Mouse (Mus musculus) heart, adult 10 weeks (tissue): Measurements from ENCODE around the gene Arf5. TPM values are rescaled to one million over a fixed set of nuclear protein-coding genes. Genes with fewer than 3 reads are reported as not detected.

ENCODE experiments used
- polyA plus RNA-seq: library from polyadenylated mRNA; stranded (reverse); fragments of 350-450 nt; fragmentation: Illumina TruSeq; extraction: RNeasy Lipid Tissue Mini Kit (QIAGEN cat#74804); gene quantifications from one replicate; pipeline ENCODE4 v1.2.3, GENCODE M21; 2014; ENCODE audit warnings: low read depth, low replicate concordance

Arf5 gene
- 95.5 TPM for polyA plus RNA-seq

DNA sequence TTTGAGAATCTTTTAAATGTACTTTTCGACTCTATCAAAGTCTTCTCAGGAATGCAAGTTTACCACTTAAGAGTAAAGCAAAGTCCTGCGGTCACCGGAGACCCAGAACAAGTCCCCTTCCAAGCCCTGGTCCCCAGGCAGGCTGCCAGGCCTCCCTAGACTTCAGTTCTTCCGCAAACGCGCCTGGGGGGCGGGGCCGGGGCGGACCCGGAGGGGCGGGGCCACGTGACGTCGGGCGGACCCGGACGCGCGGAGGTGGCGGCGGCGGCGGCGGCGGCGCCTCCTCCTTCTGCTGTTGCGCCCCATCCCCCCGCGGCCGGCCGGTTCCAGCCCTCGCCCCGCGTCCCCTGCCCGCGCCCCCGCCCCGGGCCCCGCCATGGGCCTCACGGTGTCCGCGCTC is at the start of gene Arf5:
Gene Arf5, plus strand, starts transcription at position 248 of the 400 bp plus-strand sequence.

DNA sequence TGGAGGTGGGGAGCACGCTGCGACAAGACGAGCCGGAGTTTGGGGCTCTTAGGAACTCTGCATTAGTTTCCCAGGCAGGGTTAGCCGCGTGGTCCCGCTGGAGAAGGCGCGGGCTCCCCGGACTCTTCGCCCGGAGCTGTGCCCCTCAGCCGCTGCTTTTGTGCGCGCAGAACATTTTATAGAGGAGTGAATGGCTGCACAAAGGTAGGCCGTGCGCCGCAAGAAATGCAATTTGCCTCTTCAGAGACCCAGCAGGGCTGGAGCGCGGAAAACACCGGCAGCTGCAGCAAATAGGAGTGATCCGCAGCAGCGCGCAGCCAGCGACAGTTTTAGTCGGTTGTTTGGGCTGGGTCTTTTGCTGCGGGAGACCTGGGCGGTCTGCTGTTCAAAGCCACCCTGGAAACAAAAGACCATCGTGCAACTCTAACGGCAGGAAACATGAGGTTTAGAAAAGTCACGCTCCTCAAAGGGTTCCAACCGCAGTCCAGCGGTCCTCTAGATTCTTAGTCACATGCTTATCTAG is 25.6 kb upstream of the Arf5 start, which contains the start of gene Zfp800:
Gene Zfp800, minus strand, starts transcription at position 325 of the 523 bp plus-strand sequence.

DNA sequence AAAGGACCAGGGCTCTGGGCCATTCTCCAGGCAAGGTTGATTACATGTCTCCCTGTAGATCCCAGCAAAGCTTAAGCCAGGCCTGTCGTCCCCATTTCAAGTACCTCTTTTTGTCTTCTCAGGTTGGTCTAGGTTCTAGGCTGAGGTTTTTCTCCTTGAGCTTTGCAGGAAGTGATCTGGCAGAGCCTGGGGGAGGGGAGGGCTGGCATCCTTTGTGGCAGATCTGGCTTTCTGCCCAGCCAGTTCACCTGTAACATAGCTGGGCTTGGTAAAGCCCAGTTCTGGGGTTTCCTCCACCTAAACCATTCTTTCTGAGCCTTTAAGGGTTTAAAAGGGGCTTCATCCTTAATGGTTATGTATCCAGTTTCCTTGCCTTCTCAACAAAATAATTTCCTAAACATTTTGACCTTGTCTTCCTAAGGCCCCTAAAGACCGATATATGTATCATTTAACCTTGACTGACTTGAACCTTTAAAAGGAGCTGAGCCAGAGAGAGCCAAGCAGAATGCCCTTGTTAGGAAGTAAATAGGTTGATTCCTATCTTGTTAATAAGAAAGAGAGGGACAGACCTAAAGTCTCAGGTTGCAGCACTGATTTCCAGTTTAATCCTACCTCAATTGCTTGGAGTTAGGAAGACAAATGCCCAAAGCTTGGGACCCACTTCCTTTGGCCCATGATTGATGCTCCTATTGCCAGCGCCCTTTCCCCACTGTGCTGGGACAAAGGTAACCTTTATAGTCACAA is 3.9 kb downstream of the Arf5 start, which contains the start of gene Fscn3:
Gene Fscn3, plus strand, starts transcription at position 694 of the 744 bp plus-strand sequence.

DNA sequence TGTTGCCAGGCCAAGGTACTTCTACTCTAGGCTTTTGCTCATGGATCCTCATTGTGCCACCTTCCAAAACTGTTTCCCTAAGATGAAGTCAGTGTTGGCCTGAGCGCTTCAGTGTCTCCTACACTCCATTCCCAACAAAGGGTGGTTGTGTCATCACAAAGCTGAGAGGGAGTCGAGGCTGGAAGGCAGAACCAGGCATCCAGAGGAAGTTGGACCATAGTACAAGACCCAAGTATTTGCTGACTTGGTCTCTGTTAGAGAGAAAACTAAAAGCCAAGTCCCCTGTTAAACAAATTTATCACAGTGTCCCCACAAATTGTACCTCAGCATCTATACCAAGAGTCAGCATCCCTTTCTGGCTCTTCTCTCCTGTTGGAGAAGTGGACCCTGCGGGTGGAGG is 4.9 kb downstream of the Arf5 start, which contains the start of gene Gcc1:
Gene Gcc1, minus strand, starts transcription at position 101 of the 400 bp plus-strand sequence.

DNA sequence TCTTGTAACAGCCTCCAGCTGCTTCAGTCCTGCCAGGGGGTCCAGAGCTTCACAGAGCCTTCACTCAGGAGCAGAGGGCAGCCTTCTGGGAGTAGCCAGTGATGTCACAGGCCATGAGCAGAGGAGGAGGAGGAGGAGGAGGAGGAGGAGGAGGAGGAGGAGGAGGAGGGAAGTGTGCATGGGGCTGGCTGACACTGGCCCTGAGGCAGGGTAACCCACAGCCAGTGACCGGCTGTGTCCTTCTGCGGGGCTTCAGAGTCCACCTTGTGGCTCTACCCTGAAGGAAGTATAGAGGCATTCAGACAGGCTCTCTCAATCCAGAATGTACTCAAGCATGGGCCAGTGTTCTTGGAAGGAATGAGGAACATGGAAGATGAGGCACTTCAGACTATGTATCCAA is 25.9 kb downstream of the Arf5 start, which contains the start of gene Pax4:
Gene Pax4, minus strand, starts transcription at position 101 of the 400 bp plus-strand sequence.

DNA sequence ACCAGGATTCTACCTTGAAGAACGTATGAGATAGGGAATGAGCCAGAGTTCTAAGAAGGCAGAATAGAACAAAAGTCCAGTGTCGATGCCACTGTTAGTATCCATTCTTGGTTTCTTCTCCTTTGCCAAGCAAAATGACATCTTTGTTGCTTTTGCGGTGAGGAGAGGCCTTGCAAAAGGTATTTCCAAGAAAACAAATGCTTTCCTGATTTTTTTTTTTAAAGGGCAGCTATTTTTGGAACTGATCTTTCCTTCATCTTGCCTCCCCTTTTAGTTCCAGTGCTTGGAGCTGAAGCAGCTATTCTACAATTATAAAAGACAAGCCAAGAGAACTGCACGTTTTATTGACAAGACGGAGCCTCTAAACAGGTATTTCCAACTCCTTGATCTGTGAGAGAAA is 51.5 kb downstream of the Arf5 start, which contains the start of gene Snd1:
Gene Snd1, plus strand, starts transcription at position 301 of the 400 bp plus-strand sequence.

Other genes with a start within 250 kb of the Arf5 start
- gene Zfp800, start 25.6 kb upstream of the Arf5 start, polyA plus RNA-seq, result 8.5 TPM
- gene Fscn3, start 4.2 kb downstream of the Arf5 start, polyA plus RNA-seq, result not detected
- gene Gcc1, start 4.8 kb downstream of the Arf5 start, polyA plus RNA-seq, result 11.0 TPM
- gene Pax4, start 25.8 kb downstream of the Arf5 start, polyA plus RNA-seq, result not detected
- 40.2 TPM for gene Snd1, start 51.6 kb downstream of the Arf5 start, polyA plus RNA-seq